Mouse (Mus musculus) heart, embryonic 11.5 days (tissue): Measurements from ENCODE around the gene Krt35. TPM values are rescaled to one million over a fixed set of nuclear protein-coding genes. Genes with fewer than 3 reads are reported as not detected.

ENCODE experiments used
- ATAC-seq: fragments of 200-750 bp; cut with Nextera tagmentation; replicated peaks from 2 replicates; pipeline ENCODE4 v1.8.0; 2017; ENCODE audit warnings: moderate library complexity; ENCODE audit not compliant: insufficient number of reproducible peaks, low FRiP score, low TSS enrichment
- H3K27ac ChIP-seq: fragments of 300-500 bp; sonication (generic); 2 replicates; pipeline ENCODE4 v1.5.1; 2014; ENCODE audit warnings: mild to moderate bottlenecking, low read depth, low read length
- H3K27me3 ChIP-seq: fragments of 300-500 bp; sonication (generic); 2 replicates; pipeline ENCODE4 v1.6.1; 2014; ENCODE audit warnings: mild to moderate bottlenecking, low read length, mixed read lengths; ENCODE audit not compliant: control insufficient read depth, insufficient read depth
- H3K36me3 ChIP-seq: fragments of 300-500 bp; sonication (generic); 2 replicates; pipeline ENCODE4 v1.6.1; 2014; ENCODE audit warnings: mild to moderate bottlenecking, low read length, moderate library complexity, mixed read lengths; ENCODE audit not compliant: control insufficient read depth, insufficient read depth
- H3K4me1 ChIP-seq: fragments of 300-500 bp; sonication (generic); 2 replicates; pipeline ENCODE4 v1.6.1; 2014; ENCODE audit warnings: low read length; ENCODE audit not compliant: control insufficient read depth, insufficient read depth
- H3K4me2 ChIP-seq: fragments of 300-500 bp; sonication (generic); 2 replicates; pipeline ENCODE4 v1.6.1; 2014; ENCODE audit warnings: mild to moderate bottlenecking, moderate library complexity
- H3K4me3 ChIP-seq: fragments of 300-500 bp; sonication (generic); 2 replicates; pipeline ENCODE4 v1.5.1; 2014; ENCODE audit warnings: low read depth, low read length
- H3K9ac ChIP-seq: fragments of 300-500 bp; sonication (generic); 2 replicates; pipeline ENCODE4 v1.6.1; 2014; ENCODE audit warnings: mild to moderate bottlenecking, low read depth, low read length, moderate library complexity
- H3K9me3 ChIP-seq: fragments of 300-500 bp; sonication (generic); replicated peaks from 2 replicates; pipeline ENCODE4 v1.6.1; 2016; ENCODE audit warnings: low read length; ENCODE audit not compliant: control insufficient read depth
- WGBS: fragments of 180-500 bp; shearing (Covaris S2); extraction: QIAGEN DNeasy Blood & Tissue Kit; methylation state at CpG from one replicate; pipeline ENCODE4 v1.1.7; 2014; ENCODE audit not compliant: insufficient replicate concordance; 5-methylcytosine and 5-hydroxymethylcytosine counted together
- polyA plus RNA-seq: library from polyadenylated mRNA; unstranded; fragments of >200 nt; fragmentation: Nextera tagmentation; extraction: Ambion mirVana; gene quantifications from 2 replicates; pipeline ENCODE4 v1.2.1, GENCODE M21; 2014

Krt35 gene
- not detected in 2 replicates for polyA plus RNA-seq

DNA sequence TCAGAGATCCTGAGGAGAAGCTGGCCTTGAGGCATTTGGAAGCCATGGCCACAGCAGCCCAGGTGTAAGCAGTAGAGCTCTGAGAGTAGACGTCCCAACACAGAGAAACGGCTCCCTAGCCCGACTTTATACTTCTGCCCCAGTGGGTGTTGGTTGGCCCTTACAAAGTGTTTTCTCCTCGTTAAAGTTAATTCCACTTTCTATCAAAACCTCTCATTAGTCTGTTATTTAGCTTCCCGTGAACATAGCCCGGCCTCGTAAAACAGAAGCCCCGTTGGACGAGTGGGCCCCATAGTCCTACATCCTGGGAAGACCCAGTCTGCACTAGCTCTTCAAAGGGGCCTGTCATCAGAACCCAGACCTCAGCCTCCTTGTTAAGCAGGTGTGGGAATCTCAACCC lies at the start of gene Krt35:
Gene Krt35 (minus strand): TSS at position 101 of the 400 bp plus-strand sequence.
- Histone ChIP-seq H3K4me3 (no peak within 1 kb of the TSS), H3K9ac (no peak within 1 kb of the TSS), H3K27ac (no peak within 1 kb of the TSS), H3K36me3 (no peaks in the 10 kb centered on the region), H3K4me2 (no peak within 1 kb of the TSS), H3K9me3 (no peaks in the 10 kb centered on the region), H3K4me1 (no peaks in the 10 kb centered on the region), H3K27me3 (no peaks in the 10 kb centered on the region)
- 84% methylated on average over 9 of the region's 9 CpGs for WGBS
- no peak for ATAC-seq

DNA sequence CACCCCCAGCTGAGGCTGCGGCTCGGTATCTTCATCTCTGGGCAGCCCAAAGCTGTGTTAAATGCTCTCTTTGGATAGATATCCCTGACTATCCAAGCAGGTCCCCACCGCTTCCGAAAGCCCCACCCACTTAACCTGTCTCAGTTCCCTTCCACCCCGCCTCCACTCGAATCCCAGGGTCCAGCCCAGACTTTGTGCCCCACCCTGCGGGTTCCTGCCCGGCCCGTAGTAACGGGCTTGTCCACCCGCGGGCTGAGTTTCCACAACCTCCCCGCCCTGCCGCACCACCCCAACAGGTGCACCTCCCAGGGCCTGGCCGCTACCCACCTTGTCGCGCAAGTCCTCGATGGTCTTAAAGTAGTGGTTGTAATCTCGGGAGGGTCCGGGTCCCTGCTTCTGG lies 49.1 kb upstream of the Krt35 start:
- Histone ChIP-seq H3K4me3 (peak overlapping the region; percentile 44), H3K27ac (no peak overlapping the region), H3K27me3 (peaks cover 14% of the 10 kb centered on the region), H3K4me1 (peaks cover 26% of the 10 kb centered on the region), H3K9me3 (no peaks in the 10 kb centered on the region), H3K4me2 (peak overlapping the region; percentile 78), H3K9ac (peak overlapping the region; percentile 64), H3K36me3 (no peaks in the 10 kb centered on the region)
- 2% methylated on average over 20 of the region's 20 CpGs for WGBS
- peak; percentile 40; the same call in 1 of the 2 replicates for ATAC-seq

DNA sequence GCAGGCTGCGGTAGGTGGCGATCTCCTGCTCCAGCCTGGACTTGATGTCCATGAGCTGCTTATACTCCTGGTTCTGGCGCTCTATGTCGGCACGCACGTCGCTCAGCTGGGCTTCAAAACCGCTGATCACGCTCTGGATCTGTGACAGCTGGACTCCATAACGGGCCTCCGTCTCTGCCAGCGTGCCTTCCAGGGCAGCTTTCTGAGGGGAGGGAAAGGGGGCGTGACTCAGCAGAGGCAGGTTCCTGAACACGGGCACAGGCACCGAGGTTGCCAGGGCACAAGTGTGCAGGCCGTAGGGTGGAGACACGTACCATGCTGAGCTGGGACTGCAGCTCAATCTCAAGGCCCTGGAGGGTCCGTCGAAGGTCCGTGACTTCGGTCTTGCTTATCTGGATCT lies 44.9 kb upstream of the Krt35 start:
- no peak overlapping the region for H3K4me3 ChIP-seq
- no peak overlapping the region for H3K27ac ChIP-seq
- no peak overlapping the region for H3K4me2 ChIP-seq
- 80% methylated on average over 21 of the region's 21 CpGs for WGBS
- peaks cover 14% of the 10 kb centered on the region for H3K27me3 ChIP-seq
- ATAC-seq, result no peak
- peaks cover 13% of the 10 kb centered on the region for H3K4me1 ChIP-seq
- H3K9me3 ChIP-seq, result no peaks in the 10 kb centered on the region
- H3K9ac ChIP-seq, result no peak overlapping the region
- H3K36me3 ChIP-seq, result no peaks in the 10 kb centered on the region

DNA sequence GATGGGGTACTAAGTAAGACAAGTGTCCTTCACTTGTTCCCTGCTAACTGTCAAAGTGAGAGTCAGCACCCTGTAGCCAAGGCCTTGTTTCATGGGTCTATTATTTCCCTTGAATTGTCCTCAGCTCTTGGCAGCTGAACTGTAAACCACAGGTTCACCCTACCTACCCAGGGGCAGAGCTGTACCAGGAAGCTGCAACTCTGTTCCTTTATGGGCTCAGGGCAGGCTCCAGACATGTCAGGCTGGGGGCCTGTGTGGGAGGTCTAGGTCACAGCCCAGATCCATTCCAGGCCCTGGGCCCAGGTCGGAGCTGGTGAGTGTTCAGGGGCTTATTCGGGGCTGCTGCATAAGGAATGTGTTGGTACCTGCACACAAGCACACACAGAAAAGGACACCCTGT lies 43.4 kb upstream of the Krt35 start:
- Histone ChIP-seq H3K9ac (no peak overlapping the region), H3K4me3 (no peak overlapping the region), H3K36me3 (no peaks in the 10 kb centered on the region), H3K9me3 (no peaks in the 10 kb centered on the region), H3K4me2 (no peak overlapping the region), H3K27me3 (no peaks in the 10 kb centered on the region; the same call in none of the 2 replicates), H3K27ac (no peak overlapping the region), H3K4me1 (peaks cover 5% of the 10 kb centered on the region; the same call in 1 of the 2 replicates)
- no peak for ATAC-seq
- WGBS, result 58% methylated on average over 2 of the region's 2 CpGs

DNA sequence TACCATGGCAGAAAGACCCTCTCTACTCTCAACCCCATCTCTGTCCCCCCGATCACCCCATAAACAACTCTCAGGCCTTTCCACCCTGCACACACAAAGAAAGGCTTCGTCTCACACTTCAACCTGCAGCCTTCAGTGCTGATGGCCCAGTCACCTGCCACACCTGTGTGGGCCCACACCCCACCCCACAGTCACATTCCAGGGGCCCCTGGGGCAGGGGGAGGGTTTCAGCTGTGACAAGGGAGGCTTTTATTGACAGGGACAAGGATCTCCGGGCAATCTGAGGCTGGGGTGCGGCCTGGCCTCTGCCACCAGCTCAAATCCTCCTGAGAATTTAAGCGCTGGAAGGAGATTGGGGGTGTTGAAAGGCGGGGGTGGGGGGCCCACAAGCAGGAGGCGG lies 42.8 kb upstream of the Krt35 start:
- Histone ChIP-seq H3K9ac (no peak overlapping the region), H3K36me3 (no peaks in the 10 kb centered on the region), H3K27me3 (no peaks in the 10 kb centered on the region; the same call in 1 of the 2 replicates), H3K4me3 (no peak overlapping the region), H3K4me1 (peaks cover 5% of the 10 kb centered on the region; the same call in 1 of the 2 replicates), H3K4me2 (no peak overlapping the region), H3K27ac (no peak overlapping the region), H3K9me3 (no peaks in the 10 kb centered on the region)
- 45% methylated on average over 7 of the region's 7 CpGs for WGBS
- ATAC-seq, result no peak

DNA sequence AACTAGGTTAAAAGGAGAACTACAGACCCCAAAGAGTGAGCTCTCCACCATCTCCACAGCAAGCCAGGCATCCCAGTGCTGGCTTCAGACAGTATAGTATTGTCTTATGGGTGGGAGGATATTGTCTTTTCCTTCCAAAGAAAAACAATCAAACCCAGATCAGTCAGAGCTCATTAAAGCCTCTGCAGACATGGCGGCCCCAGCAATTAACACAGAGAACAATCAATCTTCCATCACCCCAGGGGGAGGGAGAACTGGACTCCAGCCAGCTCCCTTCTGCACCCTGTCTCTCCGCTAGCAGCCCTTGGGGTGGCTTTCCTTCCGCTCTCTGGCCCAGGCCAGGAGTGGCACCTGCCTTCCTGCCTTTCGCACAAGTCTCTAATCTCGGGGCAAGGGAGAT lies 41.7 kb upstream of the Krt35 start:
- no peak overlapping the region for H3K4me3 ChIP-seq
- H3K27ac ChIP-seq, result no peak overlapping the region
- H3K9ac ChIP-seq, result no peak overlapping the region
- H3K4me2 ChIP-seq, result no peak overlapping the region
- H3K9me3 ChIP-seq, result no peaks in the 10 kb centered on the region
- no peaks in the 10 kb centered on the region for H3K36me3 ChIP-seq
- ATAC-seq, result no peak
- 50% methylated on average over 5 of the region's 5 CpGs for WGBS
- H3K4me1 ChIP-seq, result peaks cover 5% of the 10 kb centered on the region; the same call in 1 of the 2 replicates
- no peaks in the 10 kb centered on the region; the same call in 1 of the 2 replicates for H3K27me3 ChIP-seq

DNA sequence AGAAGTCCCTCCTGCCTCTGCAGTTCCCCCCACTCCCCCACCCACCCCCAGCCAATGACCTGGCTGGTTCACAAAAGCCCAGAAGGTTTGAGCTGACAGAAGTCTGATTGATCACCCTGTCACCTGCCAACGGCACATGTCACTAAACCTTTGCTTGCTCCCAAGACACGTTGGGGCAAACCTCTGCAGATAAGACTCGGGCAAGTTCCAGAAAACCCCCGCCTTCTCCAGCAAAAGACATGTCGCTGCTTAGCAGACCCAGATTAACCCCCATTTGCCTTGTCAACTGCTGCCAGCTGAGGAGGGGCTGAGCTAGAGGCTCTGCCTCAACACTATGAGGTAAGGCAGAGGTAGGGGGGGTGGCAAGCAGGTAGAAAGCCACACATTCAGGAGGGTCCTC lies 40.5 kb upstream of the Krt35 start:
- ATAC-seq, result no peak
- no peaks in the 10 kb centered on the region for H3K36me3 ChIP-seq
- H3K4me1 ChIP-seq, result peaks cover 5% of the 10 kb centered on the region; the same call in 1 of the 2 replicates
- no peaks in the 10 kb centered on the region; the same call in 1 of the 2 replicates for H3K27me3 ChIP-seq
- no peak overlapping the region for H3K4me2 ChIP-seq
- no peak overlapping the region for H3K27ac ChIP-seq
- H3K4me3 ChIP-seq, result no peak overlapping the region
- H3K9me3 ChIP-seq, result no peaks in the 10 kb centered on the region
- 13% methylated on average over 5 of the region's 5 CpGs for WGBS
- 0 out of 2 replicates have a peak overlapping the region, but pooled peaks have one; percentile 18 for H3K9ac ChIP-seq

DNA sequence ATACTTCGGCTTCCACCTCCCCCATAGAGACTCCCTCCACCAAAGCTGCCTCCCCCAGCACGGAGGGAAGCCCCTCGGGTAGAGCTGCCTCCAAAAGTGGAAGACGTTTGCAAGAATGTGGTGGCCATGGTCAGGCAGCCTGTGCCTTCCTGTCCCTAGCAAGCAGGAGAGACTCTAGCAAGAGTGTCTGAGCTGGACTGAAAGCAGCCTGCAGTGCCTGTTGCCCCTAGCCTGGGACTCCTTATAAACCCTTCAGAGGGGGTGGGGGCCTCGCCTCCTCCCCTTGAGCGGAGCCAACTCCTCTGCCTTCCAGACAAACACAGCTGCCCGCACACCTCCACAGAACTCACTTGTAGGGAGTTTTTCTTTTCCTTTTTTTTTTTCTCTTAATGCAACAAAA lies 39.7 kb upstream of the Krt35 start, which contains the start of gene Krt15:
Gene Krt15 (minus strand): TSS at position 198 of the 400 bp plus-strand sequence.
- 0 out of 2 replicates have a peak within 1 kb of the TSS, but pooled peaks have one; percentile 18 for H3K9ac ChIP-seq
- ATAC-seq, result no peak
- peaks cover 5% of the 10 kb centered on the region; the same call in 1 of the 2 replicates for H3K4me1 ChIP-seq
- no peaks in the 10 kb centered on the region for H3K36me3 ChIP-seq
- H3K9me3 ChIP-seq, result no peaks in the 10 kb centered on the region
- H3K4me3 ChIP-seq, result no peak within 1 kb of the TSS
- no peaks in the 10 kb centered on the region; the same call in 1 of the 2 replicates for H3K27me3 ChIP-seq
- H3K4me2 ChIP-seq, result no peak within 1 kb of the TSS
- WGBS, result 53% methylated on average over 7 of the region's 7 CpGs
- H3K27ac ChIP-seq, result no peak within 1 kb of the TSS

DNA sequence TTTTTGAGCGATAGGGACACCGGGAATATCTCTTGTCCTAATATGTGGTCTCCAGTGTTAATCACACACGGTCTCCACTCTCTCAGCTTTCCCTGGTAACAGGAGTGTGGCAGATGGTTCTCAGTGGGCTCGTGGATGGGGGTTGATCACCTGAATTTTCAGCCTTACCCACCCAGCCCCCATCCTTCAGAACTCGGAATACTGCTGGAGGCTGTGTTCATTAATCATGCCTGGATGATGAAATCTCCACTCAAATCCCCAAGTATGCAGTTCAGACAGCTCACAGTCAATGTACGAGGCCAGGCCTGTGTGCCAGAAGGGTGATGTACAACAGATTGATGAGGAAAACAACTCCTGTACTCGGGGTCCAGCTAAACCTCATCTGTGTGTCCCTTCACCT lies 28.9 kb upstream of the Krt35 start:
- Histone ChIP-seq H3K9ac (no peak overlapping the region), H3K4me1 (peaks cover 5% of the 10 kb centered on the region; the same call in 1 of the 2 replicates), H3K4me3 (no peak overlapping the region), H3K4me2 (no peak overlapping the region), H3K27me3 (no peaks in the 10 kb centered on the region), H3K9me3 (no peaks in the 10 kb centered on the region), H3K27ac (no peak overlapping the region), H3K36me3 (no peaks in the 10 kb centered on the region)
- WGBS, result 70% methylated on average over 7 of the region's 7 CpGs
- no peak for ATAC-seq
